Mouse (Mus musculus) erythroblast, embryonic 14.5 days (primary cell): ENCODE data around the gene Cytip.

ENCODE experiments used
- GATA1 ChIP-seq: IDR thresholded peaks from 2 replicates; pipeline ENCODE4 v1.6.1; 2012; ENCODE audit warnings: low read length, inconsistent platforms, mixed read lengths
- TAL1 ChIP-seq: IDR thresholded peaks from 3 replicates; pipeline ENCODE4 v1.6.1; 2012; ENCODE audit warnings: low read length, inconsistent platforms, mixed read lengths

DNA sequence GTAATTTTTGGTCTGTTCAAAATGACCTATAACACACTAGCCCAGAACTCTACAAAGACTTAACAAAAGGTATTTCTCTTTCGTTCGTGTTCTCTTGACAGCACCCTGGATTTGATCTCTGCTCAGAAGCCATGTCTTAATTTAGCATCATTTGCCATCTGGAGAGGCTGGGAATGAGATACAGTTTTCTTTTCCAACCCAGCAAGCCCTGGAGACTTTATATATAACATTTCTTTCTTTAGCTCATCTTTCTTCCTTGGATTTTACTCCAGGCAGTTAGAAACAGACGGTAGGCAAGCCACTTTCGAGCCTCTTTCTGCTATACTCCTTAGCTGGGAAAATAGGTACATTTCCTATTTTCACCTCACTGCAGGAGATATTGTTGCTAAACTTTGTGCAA lies 45.3 kb upstream of the Cytip start:
- TF ChIP-seq GATA1: no peak
- no peak for TF ChIP-seq TAL1
